Mouse (Mus musculus) lung, postnatal 0 days (tissue): ENCODE measurements at regions not wholly inside any gene's neighbourhood (a gene's known extent, or its start where the extent isn't known, plus 50 kb on each side); places are given as distances from the start of the nearest gene placed in this dataset.

Experiments used
- CTCF ChIP-seq: IDR thresholded peaks from 2 replicates; pipeline ENCODE4 v1.5.1; 2016; ENCODE audit warnings: antibody characterized with exemption, mild to moderate bottlenecking
- EP300 ChIP-seq: IDR thresholded peaks from 2 replicates; pipeline ENCODE4 v1.6.1; 2016; ENCODE audit warnings: antibody characterized with exemption, mild to moderate bottlenecking, control low read depth

- TF ChIP-seq CTCF, result no peak
- no peak for TF ChIP-seq EP300
Observed at GRCm38 (mm10) chr8:34359776-34360175, 248.2 kb upstream of the Gm10131 start.
